Mouse (Mus musculus) left cerebral cortex, adult 11 months (tissue): ENCODE measurements around the gene Vmn1r233.
A peak's percentile ranks its signal among the peaks of the same experiment; 100 is the strongest.

Experiments used
- DNase-seq: peaks from one replicate; pipeline ENCODE4 v3.0.0; 2022; ENCODE audit warnings: low spot score

The Vmn1r233 gene

GRCm38 (mm10) chr17:20996364-20996763 is at the start of gene Vmn1r233:
Gene Vmn1r233, minus strand, starts transcription at chr17:20996464.
- no peak for DNase-seq

- no peak for DNase-seq
Measured at GRCm38 (mm10) chr17:21018410-21019080, 22.3 kb upstream of the Vmn1r233 start.

- no peak for DNase-seq
Measured at GRCm38 (mm10) chr17:21009726-21010125, 13.5 kb upstream of the Vmn1r233 start.

DNA sequence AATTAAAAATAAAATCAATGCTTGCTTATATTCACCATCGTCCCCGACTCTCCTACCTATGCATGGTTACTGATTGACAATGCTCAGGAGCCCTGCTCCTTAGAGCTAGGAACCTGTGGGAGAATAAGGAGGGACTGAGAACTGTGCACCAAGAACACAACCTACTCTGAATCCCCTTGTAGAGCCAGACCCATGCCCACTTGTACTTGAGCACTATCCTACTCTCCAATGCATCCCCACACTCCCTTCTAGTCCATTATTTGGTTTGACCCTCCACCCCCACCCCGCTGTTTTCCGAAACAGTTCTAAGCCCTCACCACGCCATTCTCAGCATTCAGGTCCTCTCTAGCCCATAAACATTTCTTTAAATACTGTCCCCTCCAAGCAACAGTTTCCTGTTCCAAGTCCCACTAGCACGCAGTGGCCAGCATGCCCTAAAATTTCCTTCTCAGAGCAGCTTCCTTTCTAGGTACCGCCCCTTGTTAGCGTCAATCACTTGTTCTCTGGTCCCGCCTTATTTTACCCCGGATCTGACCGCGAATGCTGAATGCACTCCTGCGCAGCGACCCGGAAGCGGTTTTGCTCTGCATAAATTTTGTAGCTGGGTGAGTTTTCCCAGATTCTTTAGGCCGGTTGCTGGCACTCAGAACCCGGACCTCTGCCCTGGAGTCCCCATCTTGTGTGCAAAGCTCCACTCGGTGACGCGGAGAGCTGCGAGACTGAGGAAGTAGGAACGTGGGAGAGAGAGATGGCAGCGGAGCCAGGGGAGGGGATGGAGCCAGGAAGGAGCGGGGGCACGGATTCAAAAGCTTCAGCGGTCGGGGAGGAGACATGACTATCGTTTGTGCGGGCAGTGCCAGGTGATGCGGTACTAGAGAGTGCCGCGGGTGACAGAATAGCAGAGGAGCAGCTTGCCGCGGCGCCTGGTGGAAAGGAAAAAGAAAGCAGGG is 12.4 kb upstream of the Vmn1r233 start, which contains the start of gene Zfp160:
Zfp160 (plus strand) TSS at position 522 of the 950 bp plus-strand sequence.
- peak; percentile 82 for DNase-seq

DNA sequence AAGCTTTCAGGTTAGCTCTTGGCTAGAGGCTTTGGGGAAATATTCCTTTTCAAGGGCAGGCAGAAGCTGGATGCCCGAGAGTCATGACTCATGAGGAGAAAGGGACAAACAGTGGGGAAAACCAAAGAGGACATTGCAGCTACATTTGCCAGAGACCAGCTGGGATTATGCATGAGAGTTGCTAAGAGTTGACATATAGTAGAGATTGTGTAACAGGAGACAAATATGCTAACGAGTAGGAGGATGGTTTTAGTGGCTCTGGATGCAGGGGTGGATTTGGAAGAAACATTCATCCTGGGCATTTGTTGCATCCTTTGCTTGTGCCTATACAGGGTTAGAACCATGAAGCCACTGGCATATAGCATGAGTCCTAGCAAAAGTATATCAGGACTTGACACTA is 2.5 kb downstream of the Vmn1r233 start:
- DNase-seq = no peak

DNA sequence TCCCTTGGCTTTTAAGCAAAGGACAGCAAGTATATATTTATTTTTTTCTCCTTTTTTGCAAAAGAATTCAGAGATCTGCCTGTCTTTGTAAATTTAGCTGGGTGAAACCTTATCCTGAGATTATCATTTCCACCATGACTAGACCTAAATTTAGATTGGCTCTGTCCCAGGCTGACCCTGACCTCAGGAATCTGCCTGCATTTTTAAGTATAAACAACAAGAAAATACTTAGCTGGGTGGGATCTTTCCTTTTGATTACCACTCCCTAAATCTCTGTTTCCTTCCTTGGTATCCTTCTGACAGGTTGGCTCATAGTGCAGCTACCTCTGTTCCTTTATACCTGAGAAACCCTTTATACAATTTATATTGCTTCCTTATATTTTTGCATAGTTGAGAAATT is 29.6 kb downstream of the Vmn1r233 start:
- DNase-seq = no peak

- no peak for DNase-seq
Measured at GRCm38 (mm10) chr17:20965421-20965820, 30.8 kb downstream of the Vmn1r233 start.

GRCm38 (mm10) chr17:20960386-20960785 is 35.9 kb downstream of the Vmn1r233 start:
- no peak for DNase-seq

GRCm38 (mm10) chr17:20946636-20947035 is 49.6 kb downstream of the Vmn1r233 start:
- DNase-seq = no peak

DNA sequence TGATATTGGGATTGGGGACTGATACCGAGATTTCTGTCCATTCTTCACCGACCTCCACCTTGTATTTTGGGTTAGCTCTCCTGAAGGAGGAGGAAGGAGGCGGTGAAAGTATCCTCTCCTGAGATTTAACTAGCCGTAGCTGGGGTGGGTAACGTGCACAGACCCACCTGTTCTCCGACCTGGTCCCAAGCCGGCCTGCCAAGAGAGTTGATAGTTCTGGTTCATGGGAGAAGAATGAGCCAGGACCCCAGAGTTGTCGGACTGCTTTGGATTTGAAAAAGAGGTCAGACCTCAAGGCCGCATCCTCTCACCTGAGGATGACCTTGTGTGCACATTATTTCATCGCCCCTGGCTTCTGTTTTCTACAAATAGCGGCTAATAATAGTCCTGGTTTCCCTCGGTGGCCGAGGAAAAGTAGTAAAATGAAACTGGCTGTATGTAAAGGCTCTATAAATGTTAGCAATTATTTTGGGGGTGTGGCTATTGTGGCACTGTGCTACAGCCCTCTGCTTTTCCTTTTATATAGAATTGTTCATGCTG is 50.2 kb downstream of the Vmn1r233 start:
- DNase-seq = no peak

GRCm38 (mm10) chr17:20944985-20945891 is 51.0 kb downstream of the Vmn1r233 start, which contains the start of gene Ppp2r1a:
Gene Ppp2r1a, plus strand, starts transcription at chr17:20945311.
- DNase-seq = peak; percentile 99

DNA sequence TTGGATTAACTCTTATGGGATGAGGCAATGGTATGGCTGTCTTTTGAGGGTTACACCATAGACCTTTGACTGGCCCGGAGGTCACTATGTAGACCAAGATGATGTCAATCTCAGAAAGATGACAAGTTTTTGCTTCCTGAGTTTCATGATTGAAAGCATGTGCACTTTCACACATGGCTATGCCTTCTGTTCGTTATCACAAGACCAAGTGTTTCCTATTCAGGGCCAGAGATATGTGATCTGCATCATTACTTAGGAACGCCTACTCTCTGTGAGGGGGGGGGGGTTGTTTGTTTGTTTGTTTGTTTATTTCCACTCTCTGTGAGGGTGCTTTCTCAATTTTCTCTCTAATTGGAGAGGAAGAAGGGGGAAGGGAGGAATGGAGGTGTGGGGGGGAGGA is 52.0 kb downstream of the Vmn1r233 start:
- DNase-seq = no peak
